Mouse (Mus musculus) liver, postnatal 0 days (tissue): ENCODE measurements at regions not wholly inside any gene's neighbourhood (a gene's known extent, or its start where the extent isn't known, plus 50 kb on each side); places are given as distances from the start of the nearest gene placed in this dataset.

Source experiments
- CTCF ChIP-seq: sonication (generic); IDR thresholded peaks from 2 replicates; pipeline ENCODE4 v1.5.1; 2016; ENCODE audit warnings: antibody characterized with exemption, low read depth
- EP300 ChIP-seq: IDR thresholded peaks from 2 replicates; pipeline ENCODE4 v1.6.1; 2016; ENCODE audit warnings: antibody characterized with exemption, low read depth, mild to moderate bottlenecking

DNA sequence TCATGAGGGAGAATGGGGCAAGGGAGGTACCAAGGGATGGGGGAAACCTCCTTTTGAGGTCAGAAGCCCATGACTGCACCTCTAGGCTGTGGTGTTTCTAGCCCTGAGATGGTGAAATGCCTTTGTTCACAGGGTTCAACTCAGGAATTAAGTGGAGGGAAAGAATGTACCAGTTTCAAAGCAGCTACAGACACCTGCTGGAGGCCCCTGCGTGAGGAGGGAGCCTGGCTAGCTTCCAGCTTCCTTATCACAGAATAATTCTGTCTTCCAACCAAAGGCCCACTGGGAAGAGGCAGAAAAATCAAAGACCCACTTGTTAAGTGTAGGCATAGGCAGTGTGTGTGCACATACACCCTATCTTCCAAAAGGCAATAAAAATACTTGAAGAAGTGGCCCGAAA lies 150.6 kb downstream of the Srek1 start:
- TF ChIP-seq EP300 (no peak), CTCF (no peak)
